Mouse (Mus musculus) gastrocnemius, adult 2 months (tissue): ENCODE measurements around the gene Hist1h3i. TPM values are rescaled to one million over a fixed set of nuclear protein-coding genes. Genes with fewer than 3 reads are reported as not detected.
"Not testable (repeated sequence)": the region's sequence is repeated elsewhere in the genome, so short reads cannot be mapped to it uniquely, and the experiment has no call there.

ENCODE experiments used
- DNase-seq: peaks from one replicate; pipeline ENCODE4 v3.0.0; 2022
- H3K27ac ChIP-seq: fragments of 200-600 bp; 2 replicates; pipeline ENCODE4 v1.8.1; 2022; ENCODE audit warnings: mild to moderate bottlenecking
- H3K4me3 ChIP-seq: fragments of 200-600 bp; 2 replicates; pipeline ENCODE4 v1.8.1; 2022; ENCODE audit warnings: mild to moderate bottlenecking, moderate library complexity
- CTCF ChIP-seq: fragments of 200-600 bp; IDR thresholded peaks from 2 replicates; pipeline ENCODE4 v1.8.1; 2022; ENCODE audit warnings: antibody characterized with exemption, mild to moderate bottlenecking, moderate library complexity
- intact Hi-C: fragments of 180-260 bp; cut with DNase I; formaldehyde crosslinking; loops from one replicate; pipeline ENCODE4 v1.15.1; 2025
- total RNA-seq, 2 experiments: library from RNA; stranded (reverse); gene quantifications; 2 replicates each; pipeline ENCODE4 v1.2.3; 2021

Gene Hist1h3i
- total RNA-seq, 2 experiments from 2014 or later, result 10.1 to 10.3 TPM

DNA sequence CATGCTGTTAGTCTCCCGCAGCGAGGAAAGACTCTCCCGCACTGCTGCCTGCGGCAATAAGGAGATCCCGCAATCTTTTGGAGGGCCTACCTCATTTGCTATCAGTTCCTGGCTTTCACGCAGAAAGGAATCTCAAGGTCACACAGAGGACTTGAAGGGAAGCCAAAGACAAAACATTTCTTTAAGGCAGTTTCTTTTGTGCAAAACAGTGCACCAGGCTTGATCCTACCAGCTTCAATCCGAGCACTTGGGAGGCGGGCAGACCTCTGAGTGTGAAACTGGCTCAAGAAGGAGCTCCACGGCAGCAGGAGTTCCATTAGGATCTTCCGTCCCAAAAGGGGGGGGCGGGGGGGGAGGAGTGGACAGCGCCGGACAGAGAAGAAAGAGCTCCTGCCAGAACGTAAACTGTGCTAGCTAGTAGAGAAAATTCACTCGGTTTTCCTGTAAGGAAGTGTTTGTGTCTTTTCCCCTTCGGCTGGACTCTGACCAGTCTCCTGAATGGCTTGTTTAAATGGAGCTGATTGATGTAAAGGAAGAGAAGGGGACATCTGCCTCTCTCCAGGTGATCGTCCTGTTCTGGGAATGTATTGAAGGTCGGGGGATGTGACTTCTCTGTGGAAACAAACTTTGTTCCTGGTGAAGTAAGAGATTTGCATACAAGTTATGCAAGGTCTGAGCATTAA, 7.6 kb upstream of the Hist1h3i start:
- intact Hi-C loops, result no loop called here
- Histone ChIP-seq H3K27ac (no peak overlapping the region), H3K4me3 (peak overlapping the region; percentile 7)
- no peak for DNase-seq
- no peak for TF ChIP-seq CTCF

DNA sequence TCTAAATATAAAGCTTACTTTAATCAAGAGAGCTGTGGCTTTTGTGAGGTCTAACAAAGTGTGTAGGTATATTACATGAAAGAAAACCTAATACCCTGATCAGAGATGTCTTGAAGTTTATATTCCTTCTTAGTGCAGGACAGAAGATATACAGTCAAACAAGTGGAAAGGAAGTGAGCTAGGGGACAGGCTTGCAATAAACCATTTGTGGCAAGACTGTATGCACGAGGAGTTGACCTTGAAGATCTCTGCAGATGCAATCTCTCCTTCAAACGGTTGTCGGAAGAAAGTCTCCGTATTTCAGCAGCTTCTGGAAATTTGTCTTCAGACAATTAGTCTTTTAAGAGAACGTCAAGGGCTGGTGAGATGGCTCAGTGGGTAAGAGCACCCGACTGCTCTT, 6.8 kb upstream of the Hist1h3i start:
- no peak for TF ChIP-seq CTCF
- no peak overlapping the region for H3K27ac ChIP-seq
- no peak overlapping the region for H3K4me3 ChIP-seq
- no peak for DNase-seq
- intact Hi-C loops, result loop anchor here (10.0 kb wide), 2 partner anchors 75 to 1645 kb away; partner anchors contain the start of genes Hist1h2ai, Hist1h2bl and Hist1h3h

DNA sequence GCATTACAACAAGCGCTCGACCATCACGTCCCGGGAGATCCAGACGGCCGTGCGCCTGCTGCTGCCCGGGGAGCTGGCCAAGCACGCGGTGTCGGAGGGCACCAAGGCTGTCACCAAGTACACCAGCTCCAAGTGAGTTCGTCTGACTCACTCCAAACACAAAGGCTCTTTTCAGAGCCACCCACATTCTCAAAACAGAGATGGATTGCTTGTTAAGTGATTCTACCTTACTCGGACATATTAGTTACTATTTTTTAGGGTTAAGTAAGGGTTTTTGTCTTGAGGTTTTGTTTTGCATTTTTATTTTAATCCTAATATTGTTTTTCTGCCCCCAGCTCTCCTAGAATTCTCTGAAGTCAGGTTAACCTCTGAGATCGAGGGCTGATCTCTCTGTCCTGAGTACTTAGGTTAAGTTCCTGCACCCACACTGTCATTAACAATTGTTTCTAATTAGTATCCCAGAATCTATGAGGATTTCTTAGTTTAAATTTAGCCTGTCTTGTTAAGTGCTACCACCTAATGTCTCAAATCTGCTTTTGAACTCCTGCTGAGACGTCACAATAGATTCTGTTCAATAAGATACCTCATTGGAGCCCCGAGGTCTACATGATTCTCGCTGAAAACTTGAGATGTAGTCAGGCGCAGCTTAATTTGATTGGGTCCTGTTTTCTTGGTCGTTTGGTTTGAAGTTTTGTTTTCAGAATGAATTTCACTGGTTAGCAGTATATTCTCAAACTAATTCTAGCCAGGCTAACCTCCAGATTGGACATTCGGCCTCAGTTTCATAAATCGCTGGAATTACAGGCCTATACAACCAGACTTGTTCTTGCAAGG, 4.8 kb upstream of the Hist1h3i start:
- intact Hi-C loops, result loop anchor here (10.0 kb wide), 2 partner anchors 73 to 1647 kb away; partner anchors contain the start of genes Hist1h2ai, Hist1h2bl and Hist1h3h
- no peak overlapping the region for H3K27ac ChIP-seq
- peak overlapping the region; percentile 73 for H3K4me3 ChIP-seq
- TF ChIP-seq CTCF, result no peak
- DNase-seq, result no peak

DNA sequence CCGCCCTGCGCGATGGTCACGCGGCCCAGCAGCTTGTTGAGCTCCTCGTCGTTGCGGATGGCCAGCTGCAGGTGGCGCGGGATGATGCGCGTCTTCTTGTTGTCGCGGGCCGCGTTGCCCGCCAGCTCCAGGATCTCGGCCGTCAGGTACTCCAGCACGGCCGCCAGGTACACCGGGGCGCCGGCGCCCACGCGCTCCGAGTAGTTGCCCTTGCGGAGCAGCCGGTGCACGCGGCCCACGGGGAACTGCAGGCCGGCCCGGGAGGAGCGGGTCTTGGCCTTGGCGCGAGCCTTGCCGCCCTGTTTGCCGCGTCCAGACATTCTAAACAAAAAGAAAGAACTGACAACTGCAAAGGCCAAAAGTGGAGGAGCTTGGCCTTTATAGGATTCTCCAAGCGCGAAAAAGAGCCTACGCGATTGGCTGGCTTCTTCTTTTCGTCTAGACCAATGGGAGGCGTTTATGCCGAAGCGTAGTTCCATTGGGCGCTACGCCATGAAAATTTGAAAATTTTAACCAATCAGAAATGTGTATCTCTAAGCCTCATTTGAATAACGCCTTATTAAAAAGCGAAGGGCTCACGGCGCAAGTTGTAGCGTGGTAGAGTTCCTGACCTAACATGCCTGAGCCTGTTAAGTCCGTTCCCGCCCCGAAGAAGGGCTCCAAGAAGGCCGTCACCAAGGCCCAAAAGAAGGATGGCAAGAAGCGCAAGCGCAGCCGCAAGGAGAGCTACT, 3.9 kb upstream of the Hist1h3i start, which contains the start of the genes Hist1h2an and Hist1h2bp:
Gene Hist1h2an, minus strand, starts transcription at position 320 of the 731 bp plus-strand sequence.
Gene Hist1h2bp, plus strand, starts transcription at position 563 of the 731 bp plus-strand sequence.
- intact Hi-C loops, result loop anchor here (10.0 kb wide), 2 partner anchors 72 to 1648 kb away; partner anchors contain the start of genes Hist1h2ai, Hist1h2bl and Hist1h3h
- peak within 1 kb of the TSS; percentile 77 for H3K27ac ChIP-seq
- DNase-seq, result peak; percentile 84
- H3K4me3 ChIP-seq, result peak within 1 kb of the TSS; percentile 73

DNA sequence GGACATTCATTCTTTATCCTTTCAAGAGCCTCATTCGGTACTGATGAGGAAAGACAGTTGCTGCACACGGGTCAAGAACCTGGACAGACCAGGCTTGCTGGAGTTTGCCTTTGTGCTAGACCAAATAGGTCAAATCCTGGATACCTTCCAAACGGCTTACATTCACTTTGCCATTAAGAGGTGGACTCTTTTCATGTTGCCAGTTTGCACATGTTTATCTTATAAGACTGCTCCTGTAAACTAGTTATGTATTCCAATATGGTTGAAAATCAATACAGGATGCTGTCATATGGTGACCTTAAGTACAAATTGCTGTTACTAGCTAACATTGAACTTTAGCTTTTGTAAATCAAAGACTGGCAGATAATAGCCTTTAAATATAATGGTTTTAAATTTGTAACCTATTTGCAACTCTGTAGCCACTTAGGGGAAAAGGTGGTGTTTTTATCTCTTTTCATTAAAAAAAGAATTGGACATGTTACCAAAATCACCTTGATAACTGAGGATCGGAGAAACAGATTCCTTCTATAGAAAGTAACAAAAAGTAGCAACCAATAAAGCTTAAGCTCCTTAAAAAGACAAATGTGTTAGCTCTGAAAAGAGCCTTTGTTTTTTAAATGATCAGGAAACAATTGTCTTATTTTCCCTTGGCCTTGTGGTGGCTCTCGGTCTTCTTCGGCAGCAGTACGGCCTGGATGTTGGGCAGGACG, 3.2 kb upstream of the Hist1h3i start:
- peak overlapping the region; percentile 51; the same call in 1 of the 2 replicates for H3K27ac ChIP-seq
- H3K4me3 ChIP-seq, result peak overlapping the region; percentile 73
- DNase-seq, result no peak
- TF ChIP-seq CTCF, result no peak
- intact Hi-C loops, result loop anchor here (10.0 kb wide), 2 partner anchors 72 to 1648 kb away; partner anchors contain the start of genes Hist1h2ai, Hist1h2bl and Hist1h3h

DNA sequence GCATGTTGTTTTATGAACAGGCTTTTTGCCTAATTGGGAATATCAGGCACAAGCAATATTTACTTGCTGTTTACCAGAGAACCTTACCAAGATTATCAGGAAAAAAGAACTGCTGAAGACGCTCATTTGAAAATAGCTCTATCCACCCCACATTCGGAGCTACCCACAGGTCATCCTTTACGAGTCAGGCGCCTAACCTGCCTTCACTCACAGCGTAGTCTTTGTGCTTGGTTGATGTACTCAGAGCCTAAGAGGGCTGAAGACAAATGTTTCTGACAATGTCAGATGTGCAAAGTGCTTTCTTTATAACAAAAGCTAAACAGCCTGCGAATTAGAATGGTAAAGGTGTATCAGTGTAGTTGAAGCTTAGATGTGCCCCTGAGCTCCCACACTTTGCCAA, 1.1 kb upstream of the Hist1h3i start:
- intact Hi-C loops, result loop anchor here (10.0 kb wide), 2 partner anchors 70 to 1650 kb away; partner anchors contain the start of genes Hist1h2ai, Hist1h2bl and Hist1h3h
- peak overlapping the region; percentile 76 for H3K4me3 ChIP-seq
- no peak for TF ChIP-seq CTCF
- no peak overlapping the region for H3K27ac ChIP-seq
- DNase-seq, result no peak

DNA sequence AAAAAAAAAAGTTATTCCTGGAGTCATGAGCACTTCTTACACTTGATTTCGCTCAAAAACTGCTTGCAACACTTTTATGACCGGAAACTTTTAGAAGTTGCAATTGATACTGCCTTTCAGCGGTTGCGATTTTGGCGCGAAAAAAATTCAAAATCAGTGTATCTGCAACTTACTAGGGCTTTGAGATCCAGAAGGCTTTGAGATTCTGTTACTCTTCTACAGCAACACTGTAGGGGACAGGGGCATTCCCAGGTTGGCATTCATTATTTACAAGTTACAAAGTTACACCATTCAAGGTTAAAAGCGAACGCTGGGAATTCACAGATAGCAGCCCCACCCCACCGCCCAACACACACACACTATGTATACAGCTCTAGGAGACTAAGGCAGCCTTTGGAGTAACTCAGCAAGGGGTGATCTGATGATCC, 578 bp upstream of the Hist1h3i start:
- no peak for DNase-seq
- peak overlapping the region; percentile 76 for H3K4me3 ChIP-seq
- intact Hi-C loops, result loop anchor here (10.0 kb wide), 2 partner anchors 69 to 1651 kb away; partner anchors contain the start of genes Hist1h2ai, Hist1h2bl and Hist1h3h

GRCm38 (mm10) chr13:21782361-21783254, 562 bp downstream of the Hist1h3i start:
- H3K27ac ChIP-seq, result peak overlapping the region; percentile 81
- DNase-seq, result not testable (repeated sequence)
- H3K4me3 ChIP-seq, result peak overlapping the region; percentile 76
- intact Hi-C loops, result loop anchor here (10.0 kb wide), 2 partner anchors 68 to 1652 kb away; partner anchors contain the start of genes Hist1h2ai, Hist1h2bl and Hist1h3h

More for the DNA sequence above, 578 bp upstream of the Hist1h3i start:
- no peak for TF ChIP-seq CTCF
- H3K27ac ChIP-seq, result peak overlapping the region; percentile 81

DNA sequence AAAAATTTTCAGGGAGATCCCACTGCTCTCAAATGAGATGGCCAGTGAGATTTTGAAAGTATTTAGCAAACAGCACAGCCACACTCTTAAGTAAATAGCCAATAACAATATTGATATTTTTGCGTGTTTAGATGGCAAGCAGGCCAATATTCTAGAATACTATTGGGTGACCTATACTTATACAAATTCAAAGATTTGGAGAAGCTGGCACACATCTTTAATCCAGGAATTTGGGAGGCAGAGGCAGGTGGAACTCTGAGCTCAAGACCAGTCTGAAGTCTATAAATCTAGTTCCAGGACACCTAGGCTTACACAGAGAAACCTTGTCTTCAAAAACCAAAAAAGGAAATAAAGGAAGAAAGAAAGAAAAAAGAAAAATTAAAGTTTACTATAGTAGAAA, 1.5 kb downstream of the Hist1h3i start:
- no peak for DNase-seq
- TF ChIP-seq CTCF, result no peak
- intact Hi-C loops, result loop anchor here (10.0 kb wide), 2 partner anchors 67 to 1653 kb away; partner anchors contain the start of genes Hist1h2ai, Hist1h2bl and Hist1h3h
- H3K27ac ChIP-seq, result no peak overlapping the region
- H3K4me3 ChIP-seq, result no peak overlapping the region

DNA sequence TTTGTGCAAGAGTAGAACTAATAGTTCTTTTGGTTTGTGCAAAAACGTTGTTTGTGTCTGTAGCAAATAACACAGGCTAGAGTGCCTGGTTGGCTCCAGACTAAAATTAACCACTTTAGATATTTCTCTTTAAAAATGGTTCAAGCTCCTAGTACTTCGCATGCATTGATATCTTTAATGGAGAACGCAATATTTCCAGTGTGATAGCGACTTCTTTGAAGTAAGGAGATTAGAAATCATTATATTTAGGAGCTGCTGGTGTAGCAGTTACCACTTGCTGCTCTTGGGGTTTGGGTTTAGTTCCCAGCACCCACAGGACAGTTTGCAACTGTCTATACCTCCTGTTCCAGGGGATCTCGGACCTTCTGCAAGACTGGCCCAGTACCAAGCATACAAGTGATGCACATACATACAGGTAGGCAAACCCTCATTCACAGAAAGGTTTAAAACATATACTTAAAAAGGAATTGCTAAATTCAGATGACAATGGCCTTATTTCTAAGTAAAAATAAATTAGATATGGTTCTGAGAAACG, 2.1 kb downstream of the Hist1h3i start:
- DNase-seq, result no peak
- TF ChIP-seq CTCF, result no peak
- Histone ChIP-seq H3K4me3 (peak overlapping the region; percentile 76), H3K27ac (no peak overlapping the region; the same call in 1 of the 2 replicates)
- intact Hi-C loops, result loop anchor here (10.0 kb wide), 2 partner anchors 66 to 1654 kb away; partner anchors contain the start of genes Hist1h2ai, Hist1h2bl and Hist1h3h
